Mouse (Mus musculus): ENCODE measurements around the gene Anks3. TPM values are rescaled to one million over a fixed set of nuclear protein-coding genes. Genes with fewer than 3 reads are reported as not detected.

Anks3 gene
- polyA plus RNA-seq, 1 experiment from 2014 or later = 55.3 TPM

DNA sequence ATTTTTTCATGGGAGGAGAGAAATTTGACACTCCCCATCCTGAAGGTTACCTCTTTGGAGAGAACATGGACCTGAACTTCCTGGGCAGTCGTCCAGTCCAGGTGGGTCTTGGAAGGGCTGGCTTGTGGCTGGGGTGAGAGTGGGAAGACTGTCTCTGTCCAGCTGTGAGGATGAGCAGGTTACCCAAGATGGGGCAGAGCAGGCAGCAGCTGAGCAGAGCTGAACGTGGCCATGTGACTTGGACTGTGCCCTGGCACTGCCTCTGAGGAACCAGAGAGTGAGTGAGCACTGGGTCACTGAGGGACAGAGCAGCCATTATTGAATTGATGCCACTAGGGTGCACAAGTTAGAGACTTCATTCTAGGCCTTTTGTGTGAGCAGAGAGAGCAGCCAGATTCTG lies 56.6 kb downstream of the Anks3 start:
- H3K4me3 ChIP-seq (ENCODE audit: low read length) = no peak overlapping the region
- H3K9me3 ChIP-seq (ENCODE audit: control insufficient read depth, low read length) = no peaks in the 10 kb centered on the region
- WGBS = 60% methylated on average over 2 of the region's 2 CpGs
- no peak overlapping the region for H3K9ac ChIP-seq (ENCODE audit: low read length)
- ATAC-seq (ENCODE audit: low read depth) = no peak
- H3K27me3 ChIP-seq (ENCODE audit: control insufficient read depth, insufficient read depth, low read depth, low read length) = no peaks in the 10 kb centered on the region
- peaks cover 16% of the 10 kb centered on the region for H3K4me1 ChIP-seq (replicated peaks; ENCODE audit: control insufficient read depth, insufficient read depth, low read length)
- peaks cover 17% of the 10 kb centered on the region for H3K36me3 ChIP-seq (ENCODE audit: control insufficient read depth, insufficient read depth, low read length)
- H3K4me2 ChIP-seq (ENCODE audit: low read depth, low read length) = no peak overlapping the region
- peak overlapping the region; percentile 69 for H3K27ac ChIP-seq (ENCODE audit: low read length)

DNA sequence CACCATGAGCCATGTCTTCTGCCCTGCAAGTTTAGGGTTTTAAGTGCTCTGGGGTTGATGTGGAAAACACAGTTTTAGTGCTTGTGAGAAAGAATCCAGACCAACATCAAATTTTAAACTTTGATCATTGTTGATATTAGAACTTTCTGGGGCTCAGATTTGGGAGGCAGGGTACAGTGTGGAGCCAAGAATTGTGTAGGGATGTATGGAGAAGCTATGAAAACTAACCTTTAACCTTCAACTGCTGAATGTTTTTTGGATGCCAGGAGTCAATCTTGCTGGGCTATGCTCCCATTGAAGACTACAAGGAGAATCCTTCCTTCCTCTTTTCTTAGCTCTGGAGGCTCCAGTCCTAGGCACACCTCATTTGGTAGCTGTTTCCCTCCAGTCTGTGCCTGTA lies 57.4 kb downstream of the Anks3 start:
- Histone ChIP-seq H3K9me3 (ENCODE audit: control insufficient read depth, low read length) (no peaks in the 10 kb centered on the region), H3K27ac (ENCODE audit: low read length) (peak overlapping the region; percentile 84), H3K4me2 (ENCODE audit: low read depth, low read length) (no peak overlapping the region), H3K36me3 (ENCODE audit: control insufficient read depth, insufficient read depth, low read length) (peaks cover 13% of the 10 kb centered on the region), H3K4me3 (ENCODE audit: low read length) (no peak overlapping the region), H3K9ac (ENCODE audit: low read length) (no peak overlapping the region), H3K27me3 (ENCODE audit: control insufficient read depth, insufficient read depth, low read depth, low read length) (no peaks in the 10 kb centered on the region), H3K4me1 (replicated peaks; ENCODE audit: control insufficient read depth, insufficient read depth, low read length) (peaks cover 16% of the 10 kb centered on the region)
- ATAC-seq (ENCODE audit: low read depth) = peak; percentile 79

DNA sequence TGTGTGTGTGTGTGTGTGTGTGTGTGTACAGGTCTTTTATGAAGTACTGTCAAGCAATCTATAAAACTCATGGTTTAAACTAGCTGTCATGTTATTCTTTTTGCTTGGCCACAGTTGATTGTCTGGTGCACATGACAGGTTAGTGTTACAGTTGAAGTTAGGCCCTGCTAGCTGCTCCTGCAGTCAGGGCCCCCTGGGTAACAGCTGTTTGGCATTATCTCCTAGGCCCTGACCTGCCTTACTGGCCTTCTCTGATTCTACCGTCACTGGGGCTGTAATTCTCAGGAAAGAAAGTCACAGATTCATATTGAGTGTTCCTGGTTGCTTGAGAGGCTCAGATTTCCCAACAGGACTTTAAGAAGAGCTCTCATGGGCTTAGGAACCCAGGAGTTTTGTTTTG lies 58.4 kb downstream of the Anks3 start:
- no peak for ATAC-seq (ENCODE audit: low read depth)
- no peaks in the 10 kb centered on the region for H3K9me3 ChIP-seq (ENCODE audit: control insufficient read depth, low read length)
- peaks cover 7% of the 10 kb centered on the region for H3K36me3 ChIP-seq (ENCODE audit: control insufficient read depth, insufficient read depth, low read length)
- WGBS = 26% methylated on average over 1 of the region's 1 CpGs
- H3K4me2 ChIP-seq (ENCODE audit: low read depth, low read length) = no peak overlapping the region
- no peak overlapping the region for H3K4me3 ChIP-seq (ENCODE audit: low read length)
- H3K27me3 ChIP-seq (ENCODE audit: control insufficient read depth, insufficient read depth, low read depth, low read length) = no peaks in the 10 kb centered on the region
- H3K4me1 ChIP-seq (replicated peaks; ENCODE audit: control insufficient read depth, insufficient read depth, low read length) = peaks cover 16% of the 10 kb centered on the region
- peak overlapping the region; percentile 84 for H3K27ac ChIP-seq (ENCODE audit: low read length)
- H3K9ac ChIP-seq (ENCODE audit: low read length) = no peak overlapping the region

DNA sequence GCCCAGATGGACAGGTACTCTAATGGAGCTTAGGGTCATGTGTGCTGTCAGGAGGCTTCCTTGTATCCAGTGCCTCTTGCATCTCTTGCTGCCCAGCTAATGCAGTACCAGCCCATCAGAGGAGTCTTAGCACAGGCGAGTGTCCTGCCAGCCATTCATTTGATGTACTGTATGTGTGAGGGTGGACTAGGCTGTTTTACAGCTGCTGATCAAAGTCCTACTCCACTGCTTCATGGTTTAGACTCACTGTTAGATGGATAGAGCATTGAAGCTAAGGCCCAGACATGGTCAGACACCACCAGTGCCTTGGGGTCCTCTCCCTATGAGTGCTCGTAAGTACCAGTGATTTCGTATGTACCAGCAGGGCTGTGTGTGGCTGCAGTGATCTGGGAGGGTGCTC lies 59.1 kb downstream of the Anks3 start:
- Histone ChIP-seq H3K4me2 (ENCODE audit: low read depth, low read length) (no peak overlapping the region), H3K27me3 (ENCODE audit: control insufficient read depth, insufficient read depth, low read depth, low read length) (no peaks in the 10 kb centered on the region), H3K27ac (ENCODE audit: low read length) (peak overlapping the region; percentile 84), H3K4me1 (replicated peaks; ENCODE audit: control insufficient read depth, insufficient read depth, low read length) (peaks cover 16% of the 10 kb centered on the region), H3K4me3 (ENCODE audit: low read length) (no peak overlapping the region), H3K9ac (ENCODE audit: low read length) (no peak overlapping the region), H3K36me3 (ENCODE audit: control insufficient read depth, insufficient read depth, low read length) (peaks cover 6% of the 10 kb centered on the region), H3K9me3 (ENCODE audit: control insufficient read depth, low read length) (no peaks in the 10 kb centered on the region)
- ATAC-seq (ENCODE audit: low read depth) = no peak
- WGBS = 83% methylated on average over 3 of the region's 3 CpGs

DNA sequence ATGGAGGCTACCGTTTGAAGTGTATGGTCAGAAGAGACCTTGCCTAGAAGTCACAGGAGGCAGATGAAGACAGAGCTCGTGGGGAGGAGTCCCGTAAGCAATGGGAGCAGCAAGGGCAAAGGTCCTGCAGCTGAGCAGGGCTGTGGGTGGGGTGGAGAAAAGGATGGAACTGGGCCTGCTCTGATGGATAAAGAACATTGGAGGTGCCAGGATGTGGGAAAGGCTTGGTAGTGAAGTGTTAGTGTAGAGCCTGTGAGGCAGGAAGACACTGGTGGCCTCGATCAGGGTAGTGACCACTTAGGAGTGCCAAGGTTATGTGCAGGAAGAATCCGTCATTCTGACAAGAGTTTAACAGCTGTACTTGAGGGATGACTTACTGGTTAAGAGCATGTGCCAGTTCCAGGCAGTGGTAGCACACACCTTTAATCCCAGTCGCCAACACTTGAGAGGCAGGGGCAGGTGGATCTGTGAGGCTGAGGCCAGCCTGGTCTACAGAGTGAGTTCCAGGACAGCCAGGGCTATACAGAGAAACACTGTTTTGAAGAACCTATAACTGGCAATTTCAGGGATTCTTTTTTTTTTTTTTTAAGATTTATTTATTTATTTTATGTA lies 60.4 kb downstream of the Anks3 start:
- H3K9ac ChIP-seq (ENCODE audit: low read length) = no peak overlapping the region
- H3K4me2 ChIP-seq (ENCODE audit: low read depth, low read length) = no peak overlapping the region
- H3K9me3 ChIP-seq (ENCODE audit: control insufficient read depth, low read length) = no peaks in the 10 kb centered on the region
- 68% methylated on average over 6 of the region's 6 CpGs for WGBS
- peaks cover 20% of the 10 kb centered on the region for H3K4me1 ChIP-seq (replicated peaks; ENCODE audit: control insufficient read depth, insufficient read depth, low read length)
- H3K27me3 ChIP-seq (ENCODE audit: control insufficient read depth, insufficient read depth, low read depth, low read length) = no peaks in the 10 kb centered on the region
- H3K4me3 ChIP-seq (ENCODE audit: low read length) = no peak overlapping the region
- no peak overlapping the region for H3K27ac ChIP-seq (ENCODE audit: low read length)
- no peaks in the 10 kb centered on the region for H3K36me3 ChIP-seq (ENCODE audit: control insufficient read depth, insufficient read depth, low read length)
- no peak for ATAC-seq (ENCODE audit: low read depth)

DNA sequence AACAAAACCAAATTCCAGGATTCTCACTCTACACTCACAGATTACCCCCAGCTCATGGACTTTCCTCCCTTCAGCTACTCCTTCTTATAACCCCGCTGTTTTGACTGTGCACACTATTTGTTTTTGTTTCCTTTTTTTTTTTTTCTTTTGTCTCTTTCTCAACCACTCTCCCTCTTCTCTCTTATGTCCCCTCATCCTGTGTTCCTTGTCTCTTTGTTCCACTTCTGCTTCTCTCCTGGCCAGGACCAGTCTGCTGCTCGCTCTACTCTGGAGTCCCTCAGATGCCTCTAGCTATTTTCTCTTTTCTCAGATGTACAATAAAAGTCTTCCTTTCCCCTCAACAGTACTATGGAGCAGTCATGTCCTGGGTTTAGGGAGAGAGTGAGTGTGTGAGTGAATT lies 61.6 kb downstream of the Anks3 start:
- peaks cover 19% of the 10 kb centered on the region for H3K4me1 ChIP-seq (replicated peaks; ENCODE audit: control insufficient read depth, insufficient read depth, low read length)
- 86% methylated on average over 2 of the region's 2 CpGs for WGBS
- H3K9ac ChIP-seq (ENCODE audit: low read length) = no peak overlapping the region
- H3K4me2 ChIP-seq (ENCODE audit: low read depth, low read length) = no peak overlapping the region
- H3K9me3 ChIP-seq (ENCODE audit: control insufficient read depth, low read length) = no peaks in the 10 kb centered on the region
- no peak overlapping the region for H3K4me3 ChIP-seq (ENCODE audit: low read length)
- no peak overlapping the region for H3K27ac ChIP-seq (ENCODE audit: low read length)
- H3K27me3 ChIP-seq (ENCODE audit: control insufficient read depth, insufficient read depth, low read depth, low read length) = no peaks in the 10 kb centered on the region
- no peaks in the 10 kb centered on the region for H3K36me3 ChIP-seq (ENCODE audit: control insufficient read depth, insufficient read depth, low read length)
- no peak for ATAC-seq (ENCODE audit: low read depth)

DNA sequence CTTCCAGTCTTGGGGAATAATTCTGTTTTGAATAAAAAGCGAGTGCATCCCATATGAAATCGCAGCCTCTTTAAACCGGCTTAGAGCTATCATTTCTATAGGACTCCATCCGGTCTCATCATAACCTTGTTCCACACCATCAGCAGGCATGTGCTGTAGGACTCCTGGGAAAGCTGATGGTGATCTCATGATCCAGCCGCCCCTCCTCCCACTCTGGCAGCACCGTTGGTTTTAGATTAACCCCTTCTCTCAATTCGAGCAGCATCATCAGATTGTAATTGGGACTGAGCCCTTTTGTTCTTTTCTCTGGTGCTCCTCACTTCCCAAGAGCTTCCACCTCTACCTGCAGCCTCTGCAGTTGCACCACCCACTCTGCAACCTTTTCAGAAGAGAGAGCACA lies 62.8 kb downstream of the Anks3 start:
- H3K36me3 ChIP-seq (ENCODE audit: control insufficient read depth, insufficient read depth, low read length) = no peaks in the 10 kb centered on the region
- no peak for ATAC-seq (ENCODE audit: low read depth)
- H3K27me3 ChIP-seq (ENCODE audit: control insufficient read depth, insufficient read depth, low read depth, low read length) = no peaks in the 10 kb centered on the region
- peaks cover 12% of the 10 kb centered on the region; the same call in 1 of the 2 replicates for H3K4me1 ChIP-seq (replicated peaks; ENCODE audit: control insufficient read depth, insufficient read depth, low read length)
- no peak overlapping the region for H3K27ac ChIP-seq (ENCODE audit: low read length)
- no peak overlapping the region for H3K9ac ChIP-seq (ENCODE audit: low read length)
- no peak overlapping the region for H3K4me3 ChIP-seq (ENCODE audit: low read length)
- WGBS = 55% methylated on average over 7 of the region's 7 CpGs
- H3K9me3 ChIP-seq (ENCODE audit: control insufficient read depth, low read length) = no peaks in the 10 kb centered on the region
- H3K4me2 ChIP-seq (ENCODE audit: low read depth, low read length) = no peak overlapping the region

DNA sequence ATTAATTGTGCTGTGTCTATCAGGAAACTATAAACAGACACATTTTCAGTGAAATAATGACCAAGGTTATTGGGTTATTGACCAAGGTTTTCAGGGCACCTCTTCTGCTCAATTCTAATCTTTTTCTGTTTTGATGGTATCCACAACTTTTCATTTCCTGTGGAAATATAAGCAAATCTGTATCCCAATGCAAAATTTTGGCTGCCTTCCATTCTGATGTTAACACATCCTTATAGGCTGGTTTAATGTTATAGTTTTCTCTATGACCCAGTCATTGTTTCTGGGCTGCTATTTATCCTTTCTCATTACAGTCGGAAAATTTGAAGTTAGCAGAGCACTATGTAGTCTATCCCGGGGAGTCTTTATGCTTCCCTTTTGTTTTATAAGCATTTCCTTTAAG lies 64.3 kb downstream of the Anks3 start:
- ATAC-seq (ENCODE audit: low read depth) = peak; percentile 50
- H3K4me1 ChIP-seq (replicated peaks; ENCODE audit: control insufficient read depth, insufficient read depth, low read length) = peaks cover 8% of the 10 kb centered on the region; the same call in 1 of the 2 replicates
- 40% methylated on average over 2 of the region's 2 CpGs for WGBS

DNA sequence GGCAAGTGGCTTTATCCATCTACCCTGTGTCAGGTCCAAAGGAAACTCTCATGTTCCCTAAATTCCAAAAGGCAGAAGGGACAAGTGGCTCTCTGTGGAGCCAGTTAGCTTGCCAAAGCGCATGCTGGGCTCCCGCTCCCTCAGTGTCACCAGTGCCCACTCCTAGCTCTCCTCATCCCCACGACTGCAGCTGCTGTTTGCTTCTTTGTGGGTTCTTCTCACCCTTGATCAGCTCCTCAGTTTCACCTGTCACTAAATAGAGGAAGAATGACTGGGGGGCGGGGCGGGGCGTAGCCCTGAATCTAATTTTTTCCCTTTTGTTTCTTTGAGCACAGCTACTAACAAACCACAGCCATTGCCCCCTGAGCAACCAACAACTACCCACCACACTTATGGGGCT lies 65.1 kb downstream of the Anks3 start:
- peak overlapping the region; percentile 42; the same call in 1 of the 2 replicates for H3K27ac ChIP-seq (ENCODE audit: low read length)
- H3K9ac ChIP-seq (ENCODE audit: low read length) = no peak overlapping the region
- ATAC-seq (ENCODE audit: low read depth) = no peak
- no peak overlapping the region for H3K4me2 ChIP-seq (ENCODE audit: low read depth, low read length)
- H3K4me3 ChIP-seq (ENCODE audit: low read length) = no peak overlapping the region
- WGBS = 87% methylated on average over 6 of the region's 6 CpGs
- H3K36me3 ChIP-seq (ENCODE audit: control insufficient read depth, insufficient read depth, low read length) = no peaks in the 10 kb centered on the region
- no peaks in the 10 kb centered on the region for H3K27me3 ChIP-seq (ENCODE audit: control insufficient read depth, insufficient read depth, low read depth, low read length)
- H3K9me3 ChIP-seq (ENCODE audit: control insufficient read depth, low read length) = no peaks in the 10 kb centered on the region
- peaks cover 12% of the 10 kb centered on the region for H3K4me1 ChIP-seq (replicated peaks; ENCODE audit: control insufficient read depth, insufficient read depth, low read length)

More for the DNA sequence above, 64.3 kb downstream of the Anks3 start:
- no peak overlapping the region for H3K9ac ChIP-seq (ENCODE audit: low read length)
- H3K36me3 ChIP-seq (ENCODE audit: control insufficient read depth, insufficient read depth, low read length) = no peaks in the 10 kb centered on the region
- no peak overlapping the region for H3K4me2 ChIP-seq (ENCODE audit: low read depth, low read length)
- peak overlapping the region; percentile 34 for H3K27ac ChIP-seq (ENCODE audit: low read length)
- H3K9me3 ChIP-seq (ENCODE audit: control insufficient read depth, low read length) = no peaks in the 10 kb centered on the region
- H3K4me3 ChIP-seq (ENCODE audit: low read length) = no peak overlapping the region
- no peaks in the 10 kb centered on the region for H3K27me3 ChIP-seq (ENCODE audit: control insufficient read depth, insufficient read depth, low read depth, low read length)

All from lung, embryonic 16.5 days (tissue).